Mouse (Mus musculus): ENCODE data around the gene Slc6a6. TPM values are rescaled to one million over a fixed set of nuclear protein-coding genes. Genes with fewer than 3 reads are reported as not detected.
A peak's percentile ranks its signal among the peaks of the same experiment; 100 is the strongest.

Slc6a6 gene
- total RNA-seq (2014; rRNA removed) = 34.8 and 66.5 TPM in 2 replicates
- polyA plus RNA-seq (2012; rRNA removed) = 89.0 and 96.5 TPM in 2 replicates

GRCm38 (mm10) chr6:91683602-91684473, at the start of gene Slc6a6:
TSS of gene Slc6a6 (plus strand) at chr6:91684053.
- Histone ChIP-seq H3K36me3 (ENCODE audit: control insufficient read depth, insufficient read depth, low read length) (no peaks in the 10 kb centered on the region), H3K9ac (ENCODE audit: low read depth, low read length) (peak within 1 kb of the TSS; percentile 98), H3K79me2 (ENCODE audit: control insufficient read depth, insufficient read depth, low read length) (peaks cover 30% of the 10 kb centered on the region), H3K4me3 (ENCODE audit: insufficient read depth, low read depth, low read length) (peak within 1 kb of the TSS; percentile 79), H3K27me3 (ENCODE audit: control insufficient read depth, insufficient read depth, low read length) (no peaks in the 10 kb centered on the region), H3K4me1 (ENCODE audit: control insufficient read depth, insufficient read depth, low read length) (peaks cover 29% of the 10 kb centered on the region), H3K27ac (replicated peaks; ENCODE audit: insufficient read depth, low read depth, low read length) (peak within 1 kb of the TSS; percentile 84)
- DNase-seq (ENCODE audit: extremely low read depth, low read depth, low spot score) = peak; percentile 81
- under 1% methylated on average over 46 of the region's 69 CpGs for WGBS
- TF ChIP-seq CTCF (IDR thresholded peaks at IDR 0.05; ENCODE audit: low read depth, low read length) (no peak), POLR2A (IDR thresholded peaks at IDR 0.05; ENCODE audit: extremely low read depth, insufficient read depth, low read length) (peak; percentile 78)

DNA sequence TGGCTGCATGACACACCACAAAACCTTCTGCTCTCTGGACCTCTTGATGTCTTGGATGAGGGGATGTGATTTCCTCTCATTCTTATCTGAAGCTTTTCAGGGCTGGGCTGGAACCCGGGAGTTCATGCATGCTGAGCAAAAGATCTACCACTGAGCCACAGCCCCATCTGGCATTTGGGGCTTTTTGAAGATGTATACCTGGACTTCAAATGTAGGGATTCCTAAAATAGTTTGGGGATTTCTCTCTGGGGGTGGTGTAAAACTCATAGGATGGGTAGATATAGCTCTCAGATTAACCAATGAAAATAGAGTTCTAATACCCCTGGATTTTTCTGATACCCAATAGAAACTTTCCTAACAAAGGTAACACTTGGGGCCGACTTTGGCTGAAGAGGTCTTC, 49.4 kb upstream of the Slc6a6 start:
- no peaks in the 10 kb centered on the region for H3K36me3 ChIP-seq (ENCODE audit: control insufficient read depth, insufficient read depth, low read length)
- no peak overlapping the region for H3K4me3 ChIP-seq (ENCODE audit: insufficient read depth, low read depth, low read length)
- H3K4me1 ChIP-seq (ENCODE audit: control insufficient read depth, insufficient read depth, low read length) = peaks cover 7% of the 10 kb centered on the region
- H3K27ac ChIP-seq (replicated peaks; ENCODE audit: insufficient read depth, low read depth, low read length) = no peak overlapping the region
- 38% methylated on average over 2 of the region's 2 CpGs for WGBS
- H3K79me2 ChIP-seq (ENCODE audit: control insufficient read depth, insufficient read depth, low read length) = no peaks in the 10 kb centered on the region
- TF ChIP-seq CTCF (IDR thresholded peaks at IDR 0.05; ENCODE audit: low read depth, low read length) (no peak), POLR2A (IDR thresholded peaks at IDR 0.05; ENCODE audit: extremely low read depth, insufficient read depth, low read length) (no peak)
- H3K9ac ChIP-seq (ENCODE audit: low read depth, low read length) = no peak overlapping the region
- H3K27me3 ChIP-seq (ENCODE audit: control insufficient read depth, insufficient read depth, low read length) = no peaks in the 10 kb centered on the region
- no peak for DNase-seq (ENCODE audit: extremely low read depth, low read depth, low spot score)

DNA sequence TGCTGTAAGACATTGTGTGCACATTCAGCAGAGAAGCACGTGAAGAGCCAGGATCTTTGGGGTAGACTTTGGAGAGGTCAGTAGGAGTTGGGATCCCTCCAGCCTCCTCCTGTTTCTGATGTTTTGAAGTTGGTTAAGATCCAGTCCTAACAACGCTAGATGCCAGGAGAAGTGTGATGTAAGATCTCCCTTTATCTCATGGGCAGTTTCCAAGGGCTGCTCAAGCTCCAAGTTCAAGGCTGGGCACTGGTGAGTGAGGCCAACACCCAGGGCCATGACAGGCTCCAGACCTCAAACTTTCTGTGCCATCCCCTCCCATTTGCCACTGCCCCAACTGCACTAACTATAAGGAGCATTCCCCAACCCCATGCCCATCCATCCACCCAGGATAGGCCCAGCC, 49.0 kb upstream of the Slc6a6 start:
- H3K4me1 ChIP-seq (ENCODE audit: control insufficient read depth, insufficient read depth, low read length) = peaks cover 7% of the 10 kb centered on the region
- peak; percentile 98 for DNase-seq (ENCODE audit: extremely low read depth, low read depth, low spot score)
- TF ChIP-seq POLR2A (IDR thresholded peaks at IDR 0.05; ENCODE audit: extremely low read depth, insufficient read depth, low read length) (no peak), CTCF (IDR thresholded peaks at IDR 0.05; ENCODE audit: low read depth, low read length) (no peak)
- no peaks in the 10 kb centered on the region for H3K36me3 ChIP-seq (ENCODE audit: control insufficient read depth, insufficient read depth, low read length)
- H3K9ac ChIP-seq (ENCODE audit: low read depth, low read length) = no peak overlapping the region
- no peak overlapping the region for H3K4me3 ChIP-seq (ENCODE audit: insufficient read depth, low read depth, low read length)
- H3K79me2 ChIP-seq (ENCODE audit: control insufficient read depth, insufficient read depth, low read length) = no peaks in the 10 kb centered on the region
- H3K27me3 ChIP-seq (ENCODE audit: control insufficient read depth, insufficient read depth, low read length) = no peaks in the 10 kb centered on the region
- 11% methylated on average over 2 of the region's 2 CpGs for WGBS
- peak overlapping the region; percentile 41 for H3K27ac ChIP-seq (replicated peaks; ENCODE audit: insufficient read depth, low read depth, low read length)

DNA sequence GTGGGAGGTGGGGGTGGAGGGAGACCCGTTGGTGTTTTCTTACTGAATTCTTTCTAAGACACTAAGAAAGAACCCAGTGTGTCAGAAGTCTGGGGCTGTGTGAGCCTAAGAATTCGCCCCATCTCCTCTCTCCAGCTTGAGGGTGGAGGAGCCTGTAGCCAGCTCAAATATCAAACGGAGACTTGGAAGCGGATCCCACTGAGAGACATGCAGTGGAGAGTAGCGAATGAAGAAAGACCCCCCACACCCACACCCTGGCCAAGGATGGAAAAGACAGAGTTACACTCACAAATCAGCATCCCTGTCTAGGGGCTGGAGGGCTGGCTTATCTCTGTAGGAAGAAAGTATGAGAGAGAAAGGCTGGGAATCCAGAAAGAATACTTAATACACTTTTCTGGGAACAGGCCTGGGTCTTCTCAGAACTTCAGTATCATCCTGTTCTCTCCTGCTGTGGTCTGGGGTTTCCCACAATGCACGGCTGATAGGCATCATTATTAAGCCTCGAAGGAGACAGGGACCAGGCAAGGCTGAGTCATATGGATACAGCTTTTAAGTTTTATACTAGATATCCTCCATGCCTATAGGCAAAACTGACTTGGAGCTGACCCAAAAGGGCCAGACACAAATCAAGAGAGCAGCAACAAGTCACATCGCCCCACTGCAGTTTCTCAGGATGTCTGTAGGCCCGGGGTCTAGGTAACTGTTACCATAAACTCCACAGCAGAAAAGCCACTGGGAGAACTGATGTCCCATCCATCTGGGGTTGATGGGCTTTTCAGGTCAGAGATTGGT, 45.5 kb upstream of the Slc6a6 start:
- Histone ChIP-seq H3K27me3 (ENCODE audit: control insufficient read depth, insufficient read depth, low read length) (no peaks in the 10 kb centered on the region), H3K4me3 (ENCODE audit: insufficient read depth, low read depth, low read length) (no peak overlapping the region), H3K27ac (replicated peaks; ENCODE audit: insufficient read depth, low read depth, low read length) (no peak overlapping the region), H3K9ac (ENCODE audit: low read depth, low read length) (no peak overlapping the region), H3K4me1 (ENCODE audit: control insufficient read depth, insufficient read depth, low read length) (peaks cover 7% of the 10 kb centered on the region), H3K36me3 (ENCODE audit: control insufficient read depth, insufficient read depth, low read length) (no peaks in the 10 kb centered on the region), H3K79me2 (ENCODE audit: control insufficient read depth, insufficient read depth, low read length) (no peaks in the 10 kb centered on the region)
- DNase-seq (ENCODE audit: extremely low read depth, low read depth, low spot score) = no peak
- 73% methylated on average over 9 of the region's 9 CpGs for WGBS
- TF ChIP-seq CTCF (IDR thresholded peaks at IDR 0.05; ENCODE audit: low read depth, low read length) (no peak), POLR2A (IDR thresholded peaks at IDR 0.05; ENCODE audit: extremely low read depth, insufficient read depth, low read length) (no peak)

GRCm38 (mm10) chr6:91643011-91643410, 40.8 kb upstream of the Slc6a6 start:
- no peak for DNase-seq (ENCODE audit: extremely low read depth, low read depth, low spot score)
- no peak for TF ChIP-seq POLR2A (IDR thresholded peaks at IDR 0.05; ENCODE audit: extremely low read depth, insufficient read depth, low read length)
- TF ChIP-seq CTCF (IDR thresholded peaks at IDR 0.05; ENCODE audit: low read depth, low read length) = no peak
- WGBS = 93% methylated on average over 5 of the region's 5 CpGs

More at GRCm38 (mm10) chr6:91643011-91643410, 40.8 kb upstream of the Slc6a6 start:
- no peaks in the 10 kb centered on the region for H3K4me1 ChIP-seq (ENCODE audit: control insufficient read depth, insufficient read depth, low read length)
- no peaks in the 10 kb centered on the region for H3K27me3 ChIP-seq (ENCODE audit: control insufficient read depth, insufficient read depth, low read length)
- no peaks in the 10 kb centered on the region for H3K79me2 ChIP-seq (ENCODE audit: control insufficient read depth, insufficient read depth, low read length)
- H3K36me3 ChIP-seq (ENCODE audit: control insufficient read depth, insufficient read depth, low read length) = no peaks in the 10 kb centered on the region
- H3K27ac ChIP-seq (replicated peaks; ENCODE audit: insufficient read depth, low read depth, low read length) = no peak overlapping the region
- no peak overlapping the region for H3K9ac ChIP-seq (ENCODE audit: low read depth, low read length)
- no peak overlapping the region for H3K4me3 ChIP-seq (ENCODE audit: insufficient read depth, low read depth, low read length)
